Mouse (Mus musculus) left cerebral cortex, postnatal 25 days (tissue): Measurements from ENCODE around the gene Haus3. TPM values are rescaled to one million over a fixed set of nuclear protein-coding genes. Genes with fewer than 3 reads are reported as not detected.

Experiments used
- DNase-seq, 2 experiments: peaks; one replicate each; pipeline ENCODE4 v3.0.0; 2022; ENCODE audit warnings: low spot score in 2 of 2, mixed read lengths in 1 of 2
- intact Hi-C: fragments of 180-260 bp; cut with DNase I; formaldehyde crosslinking; loops from one replicate; pipeline ENCODE4 v1.15.1; 2025
- total RNA-seq, 2 experiments: library from RNA; stranded (reverse); gene quantifications; 2 replicates each; pipeline ENCODE4 v1.2.3; 2021

Haus3 gene
- total RNA-seq, 2 experiments from 2014 or later = 6.1 to 7.7 TPM

DNA sequence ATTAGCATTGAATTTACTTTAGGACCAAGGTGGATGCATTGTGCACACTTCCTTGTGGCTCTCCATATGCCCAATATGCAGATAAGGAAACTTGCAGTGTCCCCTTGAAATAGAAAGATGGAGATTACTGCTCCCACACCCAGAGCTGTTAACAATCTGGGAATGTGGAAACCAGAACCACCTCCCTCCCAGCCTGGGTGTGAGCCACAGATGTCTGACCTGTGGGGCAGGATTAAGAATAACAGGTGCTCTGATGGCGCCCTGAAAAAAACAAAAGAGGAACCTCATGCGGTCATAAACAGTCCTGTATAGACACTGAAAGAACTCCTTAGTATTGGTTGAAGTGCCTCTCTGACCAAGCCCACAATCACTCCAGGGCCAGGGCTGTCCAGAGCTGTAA, 19.5 kb upstream of the Haus3 start:
- intact Hi-C loops = no loop called here
- peak in 1 of 2 experiments; percentile 44 for DNase-seq

DNA sequence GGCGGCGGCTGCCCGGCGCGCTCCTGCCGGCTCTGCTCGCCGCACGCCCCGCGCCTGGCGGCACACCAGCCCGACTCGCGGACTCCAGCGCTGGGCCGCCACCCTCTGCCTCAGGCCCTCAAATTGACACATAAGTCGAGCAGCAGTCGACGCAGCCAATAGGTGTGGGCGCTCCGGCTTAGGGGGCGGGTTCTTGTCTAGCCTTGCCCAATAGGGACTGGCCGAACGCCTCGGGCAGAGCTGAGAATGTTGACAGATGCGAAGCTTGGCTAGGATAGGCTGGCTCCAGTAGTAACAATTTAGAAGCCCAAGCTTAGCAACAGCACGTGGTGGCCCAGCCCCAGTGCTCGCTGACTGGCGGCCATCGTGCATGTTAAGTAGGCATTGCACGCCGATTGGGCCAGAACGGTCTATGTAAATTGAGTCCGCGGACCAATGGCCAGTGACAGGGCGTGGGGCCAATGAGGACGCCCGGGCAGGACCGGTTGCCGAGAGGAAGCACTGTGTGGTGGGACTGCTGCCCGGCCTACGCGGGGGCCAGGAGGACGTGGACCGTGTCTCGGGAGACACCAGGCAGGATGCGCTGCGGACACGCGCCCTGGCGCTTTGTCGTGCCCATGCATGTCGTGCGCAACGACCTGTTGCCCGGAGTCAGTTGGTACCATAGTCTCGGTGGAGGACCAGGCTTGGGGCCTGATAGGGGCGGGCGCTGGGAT, 18.4 kb upstream of the Haus3 start, which contains the start of gene Mxd4:
Gene Mxd4, minus strand, starts transcription at position 120 of the 716 bp plus-strand sequence.
- DNase-seq = peak; percentile 99 to 100
- intact Hi-C loops = loop anchor here (2.0 kb wide), 2 partner anchors 19 to 191 kb away; partner anchors contain the start of genes Haus3 and Poln

DNA sequence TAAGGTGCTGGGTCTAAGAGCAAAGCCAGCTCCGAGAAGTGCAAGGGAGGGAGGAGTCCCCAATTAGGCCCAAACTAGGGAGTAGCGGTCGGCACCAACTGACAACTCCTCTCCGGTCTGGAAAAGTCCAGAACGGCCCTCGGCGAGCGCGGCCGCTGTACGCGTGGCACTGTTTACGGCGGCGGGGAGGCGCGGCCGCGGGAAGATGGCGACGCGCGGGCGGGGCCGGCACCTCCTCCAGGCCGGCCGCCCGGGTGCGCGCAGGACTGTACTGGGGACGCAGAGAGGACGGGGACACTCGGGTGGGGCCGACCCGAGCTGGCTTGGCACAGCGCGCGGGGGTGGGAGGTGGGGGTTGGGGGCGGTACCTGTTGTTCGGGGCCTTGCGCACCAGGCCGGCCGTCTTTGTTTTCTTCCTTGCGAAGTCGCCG, 17.6 kb upstream of the Haus3 start:
- DNase-seq = peak; percentile 48 to 50
- intact Hi-C loops = loop anchor here (2.0 kb wide), 2 partner anchors 18 to 190 kb away; partner anchors contain the start of genes Haus3 and Poln

DNA sequence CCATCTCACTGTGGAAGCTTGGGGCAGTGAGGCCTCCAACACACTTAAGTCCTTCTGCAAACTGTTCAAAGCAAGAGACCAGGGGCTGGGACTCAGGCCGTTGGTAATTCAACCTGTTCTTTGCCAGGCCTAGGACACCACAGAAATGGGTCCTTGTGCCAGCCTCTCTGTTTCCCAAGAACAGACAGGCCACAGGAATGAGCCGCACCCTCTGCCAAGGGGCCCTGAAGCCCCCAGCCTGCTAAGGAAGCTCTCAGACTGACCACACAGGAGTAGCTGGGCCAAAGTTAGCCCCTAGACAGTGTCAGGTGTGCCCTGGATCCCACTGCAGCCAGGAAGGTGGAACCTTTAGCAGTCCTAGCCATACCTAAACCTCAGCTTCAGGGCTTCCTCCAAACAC, 17.1 kb upstream of the Haus3 start:
- no peak for DNase-seq
- intact Hi-C loops = loop anchor here (2.0 kb wide), 2 partner anchors 18 to 190 kb away; partner anchors contain the start of genes Haus3 and Poln

DNA sequence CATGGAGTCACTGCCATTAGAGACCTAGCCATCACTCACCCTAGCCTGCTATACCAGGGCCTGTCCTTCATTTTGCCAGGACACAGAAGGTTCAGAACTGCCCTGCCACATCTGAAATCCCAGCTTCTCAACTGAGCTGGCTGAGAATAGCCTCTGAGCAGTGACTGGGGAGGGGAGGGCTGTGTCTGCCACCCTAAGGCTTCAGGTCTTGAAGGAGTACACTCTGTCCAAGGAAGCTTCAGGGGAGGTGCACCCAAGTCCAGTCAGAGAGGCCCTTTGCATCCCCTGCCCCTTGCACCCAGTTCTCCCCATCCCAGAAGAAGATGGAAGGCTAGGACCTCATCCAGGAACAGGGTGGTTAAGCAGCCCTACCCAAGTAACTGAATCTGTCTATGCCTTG, 16.5 kb upstream of the Haus3 start:
- intact Hi-C loops = loop anchor here (2.0 kb wide), 2 partner anchors 17 to 189 kb away; partner anchors contain the start of genes Haus3 and Poln
- DNase-seq = no peak

DNA sequence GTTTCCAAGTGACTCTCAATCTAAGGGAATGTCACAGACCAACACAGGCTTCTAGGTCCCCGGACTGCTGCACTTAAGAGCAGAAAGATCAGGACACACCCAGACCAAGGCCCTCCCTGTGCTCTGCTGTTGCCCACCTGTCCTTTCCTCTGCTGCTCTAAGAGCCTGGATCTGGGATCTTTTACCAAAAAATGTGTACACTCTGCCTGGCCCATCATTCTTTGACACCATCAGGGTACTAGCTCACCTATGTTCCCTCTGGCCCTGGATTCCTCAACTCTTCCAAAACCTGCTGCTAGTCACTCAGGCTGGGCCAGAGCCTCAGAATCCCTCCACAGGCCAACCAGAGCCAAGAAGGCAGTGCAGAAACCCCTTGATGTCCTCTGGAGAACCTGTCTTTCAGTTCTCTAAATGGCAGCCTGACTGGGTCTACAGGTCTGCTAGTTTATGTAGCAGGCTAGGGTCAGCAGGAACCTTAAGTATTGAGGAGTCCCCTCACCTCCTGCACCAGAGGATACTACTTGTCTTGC, 15.8 kb upstream of the Haus3 start:
- intact Hi-C loops = no loop called here
- DNase-seq = no peak

DNA sequence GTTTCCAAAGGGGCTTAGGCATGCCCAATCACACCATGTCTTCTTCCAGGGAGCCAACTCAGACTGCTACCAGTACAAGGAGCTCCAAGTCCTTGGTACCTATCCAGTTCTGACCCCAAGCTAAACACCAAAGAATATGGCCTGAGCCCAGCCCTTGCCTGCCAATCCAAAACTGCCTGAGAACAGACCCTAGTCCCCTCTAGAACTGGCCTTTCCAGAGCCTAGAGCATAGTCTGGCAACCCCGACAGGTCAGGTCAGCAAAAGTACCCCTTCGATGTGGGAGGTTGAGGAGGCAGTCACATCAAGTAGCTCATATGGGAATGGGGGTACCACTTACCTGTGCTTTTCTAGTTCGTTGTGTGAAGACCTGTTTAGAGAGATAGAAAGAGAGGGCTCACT, 14.6 kb upstream of the Haus3 start:
- intact Hi-C loops = no loop called here
- DNase-seq = no peak

DNA sequence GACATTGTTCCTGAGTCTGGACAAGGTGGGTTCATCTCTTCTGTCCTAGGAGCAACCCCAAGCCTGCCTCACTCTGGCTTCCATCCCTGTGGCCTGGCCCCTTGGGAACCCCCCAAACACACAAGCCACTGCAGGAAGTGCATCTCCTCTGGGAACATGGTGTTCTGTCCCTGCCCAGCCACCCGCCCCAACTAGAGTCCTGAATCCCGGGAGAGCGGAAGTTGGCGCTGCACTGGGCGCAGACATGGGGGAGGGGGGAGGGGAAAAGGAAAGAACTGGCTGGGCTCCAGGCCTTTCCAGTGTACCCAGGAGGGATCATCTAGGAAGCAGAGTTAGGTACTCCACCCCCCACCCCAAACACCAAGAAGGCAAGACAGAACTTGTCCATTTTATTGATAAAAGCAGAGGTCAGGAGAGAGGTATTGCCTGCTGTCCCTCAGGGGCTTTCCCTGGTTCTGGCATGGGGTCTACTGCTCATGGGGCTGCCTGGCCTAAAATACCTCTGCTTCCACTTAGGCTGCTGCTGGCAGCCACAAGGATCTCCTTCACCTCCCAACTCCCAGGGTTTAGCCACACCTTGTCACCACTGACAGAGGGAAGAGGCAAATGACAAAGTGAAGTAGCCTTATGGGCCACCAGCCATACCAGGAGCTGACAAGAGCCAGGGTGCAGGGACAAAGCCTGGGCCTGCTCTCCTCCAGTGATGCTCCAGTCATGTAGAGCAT, 14.0 kb upstream of the Haus3 start:
- intact Hi-C loops = no loop called here
- no peak for DNase-seq

DNA sequence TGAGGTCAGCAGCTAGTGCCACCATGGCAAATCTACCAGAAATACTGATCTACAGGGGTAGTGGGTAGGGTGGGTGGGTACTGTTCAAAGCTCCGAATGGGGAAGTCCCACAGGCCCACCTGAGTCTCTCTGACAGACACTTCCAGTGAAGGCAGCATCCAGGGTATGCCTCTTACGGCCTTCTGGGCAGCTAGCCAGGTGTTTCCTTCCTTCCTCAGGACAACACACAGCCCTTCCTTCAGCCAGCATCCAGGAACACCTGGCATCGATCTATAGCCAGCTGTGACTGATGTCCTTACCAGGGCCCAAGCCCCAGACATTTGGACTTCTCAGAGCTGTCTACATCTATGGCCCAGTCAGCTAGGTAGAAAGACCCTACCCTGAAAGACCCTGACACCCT, 13.2 kb upstream of the Haus3 start:
- intact Hi-C loops = no loop called here
- DNase-seq = no peak

DNA sequence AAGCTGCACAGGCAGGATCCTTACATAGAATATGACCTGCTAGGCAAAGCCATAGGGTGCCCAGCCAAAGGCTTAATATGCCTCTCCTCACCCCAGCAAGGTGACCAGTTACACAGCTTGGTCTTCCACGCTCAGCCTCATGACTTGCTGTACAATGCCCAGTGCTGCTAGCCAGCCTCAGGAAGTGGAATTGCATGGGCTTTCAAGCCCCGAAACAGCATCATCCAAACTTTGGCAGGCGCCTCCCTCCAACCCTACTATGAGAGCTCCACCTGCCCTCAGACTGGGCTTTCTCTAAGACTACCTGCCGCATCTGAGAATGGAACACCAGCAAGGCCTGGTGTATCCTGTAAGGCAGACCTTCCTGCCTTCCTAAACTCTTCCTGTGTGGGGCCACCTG, 8.5 kb upstream of the Haus3 start:
- intact Hi-C loops = no loop called here
- no peak for DNase-seq

DNA sequence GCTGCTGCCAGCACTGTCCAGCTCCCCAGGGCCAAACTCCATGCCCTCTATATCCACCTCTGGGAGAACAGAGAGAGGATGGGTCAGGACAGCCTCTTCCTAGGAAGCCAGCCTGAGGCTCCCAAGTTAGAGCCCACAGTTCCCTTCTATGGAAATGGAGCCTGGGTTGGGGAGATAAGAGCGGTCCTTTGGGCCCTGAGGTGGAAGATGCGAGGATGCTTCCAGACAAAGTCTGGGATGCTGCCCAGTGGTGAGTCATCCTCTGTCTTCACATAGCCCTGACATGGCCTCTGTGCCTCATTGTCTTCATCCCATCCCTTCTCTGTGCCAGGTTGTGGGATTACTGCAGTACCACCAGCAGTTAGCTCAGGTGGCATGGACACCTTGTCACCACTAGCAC, 7.8 kb upstream of the Haus3 start:
- intact Hi-C loops = no loop called here
- no peak for DNase-seq

DNA sequence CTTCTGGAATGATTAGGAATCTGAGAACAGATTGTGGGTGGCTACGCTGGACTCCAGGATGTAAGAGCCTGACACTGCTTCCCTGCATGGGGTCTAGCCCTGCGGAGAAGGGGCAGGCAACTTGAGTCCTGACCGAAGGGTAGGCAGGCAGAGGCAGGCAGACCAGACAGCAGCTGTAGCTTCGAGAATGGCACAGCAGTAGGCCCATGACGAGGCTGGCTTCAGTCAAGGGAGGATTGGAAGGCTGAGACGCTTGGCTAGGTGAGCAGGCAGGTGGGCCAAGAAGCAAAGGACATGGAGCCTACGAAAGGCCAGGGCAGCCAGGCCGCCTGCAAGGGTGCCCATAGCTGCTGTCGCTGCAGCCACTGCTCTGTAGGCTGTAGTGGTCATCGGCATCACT, 7.4 kb upstream of the Haus3 start:
- intact Hi-C loops = no loop called here
- no peak for DNase-seq

DNA sequence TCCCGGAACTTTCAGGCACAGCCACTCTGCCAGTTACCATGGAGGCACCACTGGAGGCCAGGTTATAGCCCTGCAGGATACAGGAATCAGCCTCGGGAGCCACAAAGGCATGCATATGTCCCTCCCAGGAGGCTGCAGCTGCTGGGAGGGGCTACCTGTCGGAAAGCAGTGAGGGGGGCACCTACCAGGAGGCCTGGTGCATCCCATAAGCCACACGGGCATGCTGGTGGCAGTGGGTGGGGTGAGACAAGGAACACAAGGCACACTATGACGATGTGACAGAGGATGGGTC, 6.0 kb upstream of the Haus3 start:
- DNase-seq = no peak

DNA sequence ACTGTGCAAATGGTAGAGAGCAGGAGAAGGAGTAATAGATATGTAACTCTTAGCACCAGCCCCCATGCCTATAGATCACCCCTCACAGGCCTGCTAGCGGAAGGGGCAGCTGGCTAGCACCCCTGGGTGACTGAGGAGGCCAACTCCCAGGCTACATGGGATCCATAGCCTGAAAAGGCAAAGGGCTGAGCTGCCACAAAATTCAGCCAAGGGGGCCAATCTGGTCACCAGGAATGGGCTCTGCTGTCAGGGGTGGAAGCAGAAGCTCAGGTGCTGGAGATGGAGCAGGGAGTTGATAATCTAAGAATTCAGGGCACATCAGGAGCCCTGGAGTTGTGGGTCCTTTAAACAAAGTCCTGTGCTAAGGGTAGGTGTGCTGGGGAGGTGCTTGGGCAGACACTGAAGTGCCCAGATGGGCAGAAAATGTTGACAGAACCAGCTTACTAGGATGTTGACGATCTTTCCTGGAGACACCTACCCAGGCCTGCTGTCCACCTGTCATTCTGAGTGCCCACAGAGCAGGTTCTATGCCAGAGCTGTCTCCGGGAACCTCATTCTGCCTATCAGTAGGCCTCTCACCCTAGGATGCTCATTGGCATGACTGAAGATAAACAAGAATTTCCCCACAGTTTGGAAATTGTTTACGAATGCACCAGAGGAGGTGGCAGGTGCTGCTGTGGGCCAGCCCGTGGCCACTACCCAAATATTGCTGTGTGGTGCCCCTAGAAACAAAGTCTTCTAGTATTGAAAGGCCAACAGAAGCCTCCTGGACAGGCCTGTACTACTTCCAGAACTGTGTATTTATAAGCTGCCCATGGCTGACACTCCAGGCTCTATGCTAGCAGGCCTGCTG, 5.4 kb upstream of the Haus3 start:
- intact Hi-C loops = no loop called here
- DNase-seq = peak in 1 of 2 experiments; percentile 1

More for the DNA sequence above, 6.0 kb upstream of the Haus3 start:
- intact Hi-C loops = no loop called here

DNA sequence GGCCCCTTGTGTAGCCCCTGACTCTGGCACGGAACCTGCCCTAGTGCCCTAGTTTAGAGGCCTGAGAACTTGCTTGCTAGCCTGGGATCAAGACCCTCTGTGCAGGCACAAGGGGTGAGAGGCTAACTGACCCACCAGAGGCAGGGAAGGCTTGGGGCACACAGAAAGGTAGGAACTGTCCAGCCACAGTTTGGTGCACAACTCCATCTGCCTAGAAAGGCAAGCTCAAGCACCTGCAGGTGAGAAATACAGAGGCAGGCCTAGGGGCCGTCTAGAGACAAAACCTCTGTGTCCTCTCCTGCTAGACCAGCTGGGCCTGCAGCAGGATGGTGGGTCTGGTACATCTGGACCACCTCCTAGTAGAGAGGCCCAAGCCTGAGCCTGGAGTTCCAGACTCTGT, 4.7 kb upstream of the Haus3 start:
- DNase-seq = peak in 1 of 2 experiments; percentile 6
- intact Hi-C loops = no loop called here

DNA sequence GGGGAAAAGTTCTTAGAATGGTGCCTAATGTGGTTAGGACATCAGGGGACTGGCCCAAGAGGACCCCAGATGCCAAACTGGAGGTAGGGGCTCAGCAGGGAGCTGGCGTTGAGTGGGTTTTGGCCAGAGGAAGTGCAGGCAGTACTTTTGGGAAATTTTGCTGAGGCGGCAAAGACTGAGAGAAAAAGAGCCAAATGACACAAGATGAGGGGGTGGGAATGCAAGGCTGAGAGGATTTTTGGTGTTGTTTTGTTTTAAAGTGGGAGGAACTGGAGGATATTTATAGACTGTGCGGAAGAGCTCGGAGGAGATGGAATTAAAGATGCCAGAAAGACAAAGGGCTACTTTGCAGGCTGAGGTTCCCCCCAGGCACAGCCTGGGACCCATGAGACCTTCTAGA, 1.4 kb upstream of the Haus3 start:
- DNase-seq = peak; percentile 21 to 72
- intact Hi-C loops = no loop called here

DNA sequence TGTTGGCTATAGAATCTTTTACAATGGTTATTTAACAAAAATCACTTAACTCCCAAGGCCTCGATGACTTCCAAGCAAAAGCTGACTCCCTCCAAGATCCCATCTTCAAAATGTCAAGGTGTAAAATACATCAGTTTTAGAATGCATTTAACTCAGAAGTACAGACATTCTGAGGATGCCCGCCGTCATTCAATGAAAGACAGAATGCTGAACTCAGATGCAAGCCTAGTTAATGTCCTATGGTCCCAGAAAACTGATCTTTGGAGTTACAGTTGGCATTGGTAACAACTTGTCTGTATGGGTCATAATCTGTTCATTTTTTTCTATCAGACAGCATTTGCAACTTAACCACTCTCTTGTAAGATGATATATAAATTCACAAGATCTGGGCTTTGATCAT, 627 bp upstream of the Haus3 start:
- DNase-seq = no peak
- intact Hi-C loops = loop anchor here (2.0 kb wide), 1 partner anchor 17 kb away; the partner anchor contains the start of gene Mxd4

DNA sequence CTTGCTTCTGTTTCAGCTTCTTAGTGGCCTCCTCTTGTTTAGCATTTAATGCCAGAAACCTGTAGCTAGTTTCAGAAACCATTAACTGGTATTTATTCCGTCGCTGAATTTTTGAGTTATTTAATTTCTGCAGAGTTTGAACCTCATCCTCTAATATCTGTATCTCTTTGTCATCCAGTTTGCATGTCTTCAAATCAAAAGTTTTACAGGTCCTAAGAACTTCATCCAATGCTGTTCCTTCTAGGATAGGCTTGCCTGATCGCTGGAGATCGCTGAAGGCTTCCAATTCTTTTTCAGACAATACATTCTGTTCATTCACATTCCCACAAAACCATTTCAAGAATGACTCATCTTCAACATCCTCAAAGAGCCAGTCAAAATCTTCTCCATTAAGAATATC, 1.5 kb downstream of the Haus3 start:
- intact Hi-C loops = loop anchor here (2.0 kb wide), 1 partner anchor 19 kb away; the partner anchor contains the start of gene Mxd4

DNA sequence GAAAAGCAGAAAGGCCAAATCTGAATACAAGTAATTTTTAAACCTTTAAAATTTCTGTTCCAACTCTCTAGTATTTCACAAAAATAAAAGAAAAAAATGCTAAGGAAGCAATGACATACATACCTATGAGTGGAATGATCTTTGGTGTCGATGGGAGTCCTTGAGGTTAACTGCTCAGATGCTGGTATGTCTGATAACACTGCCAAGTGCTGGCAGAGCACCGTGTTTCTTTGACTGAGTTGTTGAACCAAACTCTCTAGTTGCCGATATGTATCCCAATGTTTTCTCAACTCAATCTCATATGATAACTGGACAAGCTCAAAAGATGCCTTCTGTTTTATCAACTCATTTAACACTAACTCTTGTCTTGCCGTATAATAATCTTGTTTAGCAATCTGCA, 3.5 kb downstream of the Haus3 start:
- intact Hi-C loops = no loop called here
- no peak for DNase-seq

More for the DNA sequence above, 1.5 kb downstream of the Haus3 start:
- no peak for DNase-seq

DNA sequence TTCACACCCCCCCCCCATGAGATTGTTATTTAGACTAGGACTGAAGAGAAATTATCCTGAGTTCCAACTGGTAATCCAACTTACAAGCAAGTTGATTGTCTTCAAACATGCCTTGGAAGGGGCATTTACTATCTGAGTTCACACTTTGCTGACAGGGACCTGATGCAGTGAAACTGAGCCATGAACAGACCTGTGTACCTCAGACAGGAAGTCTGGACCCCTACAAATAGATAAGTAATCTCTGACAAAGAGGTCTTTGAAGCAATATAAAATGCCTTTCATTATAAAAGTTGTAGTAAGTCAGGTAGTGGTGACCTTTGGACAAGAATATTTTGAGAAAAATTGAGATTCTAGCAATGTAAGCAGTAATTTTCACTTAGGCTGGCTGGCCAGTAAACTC, 20.9 kb downstream of the Haus3 start:
- intact Hi-C loops = loop anchor here (5.0 kb wide), 1 partner anchor 51 kb away; no protein-coding TSS in a partner anchor

More for the DNA sequence above, 20.9 kb downstream of the Haus3 start:
- no peak for DNase-seq
